Mouse (Mus musculus): ENCODE measurements at regions not wholly inside any gene's neighbourhood (a gene's known extent, or its start where the extent isn't known, plus 50 kb on each side); places are given as distances from the start of the nearest gene placed in this dataset.
"Not testable (repeated sequence)": the region's sequence is repeated elsewhere in the genome, so short reads cannot be mapped to it uniquely, and the experiment has no call there.

DNA sequence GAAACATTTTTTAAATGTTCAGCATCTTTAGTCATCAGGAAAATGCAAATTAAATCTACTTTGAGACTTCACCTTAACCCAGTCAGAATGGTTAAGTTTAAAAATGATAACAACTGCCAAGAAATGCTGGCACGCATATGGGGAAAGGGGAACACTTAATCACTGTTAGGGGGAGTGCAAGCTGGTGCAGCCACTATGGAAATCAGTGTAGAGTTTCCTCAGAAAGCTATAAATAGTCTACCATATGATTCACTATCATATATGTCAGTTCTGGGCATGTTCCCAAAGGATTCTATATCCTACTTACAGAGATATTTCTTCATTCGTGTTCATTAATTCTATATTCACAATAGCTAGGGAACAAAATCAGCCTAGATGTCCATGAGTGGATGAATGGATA, 61.6 kb upstream of the Tra2b start:
- intact Hi-C loops (cut with DNase I) = no loop called here
- H3K27ac ChIP-seq = no peak overlapping the region
- TF ChIP-seq CTCF (IDR thresholded peaks at IDR 0.05) = no peak
- no peak for DNase-seq
- no peak overlapping the region for H3K4me3 ChIP-seq

DNA sequence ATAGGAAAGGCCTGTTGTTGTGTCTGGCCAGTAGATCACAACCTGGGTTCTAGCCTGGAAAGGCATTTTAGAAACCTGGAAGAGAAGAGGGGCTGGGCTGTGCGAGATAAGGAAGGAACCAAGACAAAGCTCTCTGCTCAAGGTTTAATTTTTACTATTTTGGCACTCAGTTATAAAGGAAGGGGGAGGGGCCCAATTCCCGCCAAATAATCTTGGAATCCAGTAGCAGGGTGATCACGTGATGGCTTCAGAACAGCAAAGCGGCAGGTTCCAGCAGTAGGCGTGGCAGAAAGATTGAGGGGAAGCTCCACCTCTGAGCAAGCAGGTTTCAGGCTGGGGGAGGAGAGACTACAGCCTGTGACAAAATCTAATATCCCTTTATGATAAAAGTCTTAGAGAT, 59.4 kb upstream of the Tra2b start:
- H3K27ac ChIP-seq; H3K4me3 ChIP-seq; DNase-seq; intact Hi-C loops (cut with DNase I): not testable (repeated sequence)

DNA sequence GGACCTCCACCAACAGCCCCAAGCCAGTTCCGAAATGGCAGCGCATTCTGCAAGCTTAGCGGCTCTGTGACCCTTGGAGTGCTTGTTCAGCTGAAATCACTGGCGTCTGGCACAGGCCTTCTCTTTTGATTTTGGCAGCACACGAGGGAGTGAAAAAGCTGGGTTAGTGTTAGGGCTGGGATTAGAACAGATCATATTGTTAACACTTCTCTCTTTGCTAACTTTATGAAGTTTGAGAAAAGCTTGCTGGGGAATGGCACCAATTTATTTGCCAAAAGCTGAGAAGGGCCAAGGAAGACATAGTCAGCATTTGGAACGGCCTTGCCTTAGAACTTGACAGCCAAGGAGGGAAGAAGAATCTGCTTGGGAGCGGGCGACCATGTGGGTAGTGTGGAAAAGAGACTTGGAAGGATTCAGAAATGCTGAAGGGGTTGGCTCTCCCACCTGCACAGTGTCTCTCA, 50.5 kb upstream of the Tra2b start:
- no peak for TF ChIP-seq CTCF (IDR thresholded peaks at IDR 0.05)
- H3K4me3 ChIP-seq = no peak overlapping the region
- DNase-seq = peak; percentile 42
- intact Hi-C loops (cut with DNase I) = no loop called here
- H3K27ac ChIP-seq = no peak overlapping the region
